Mouse (Mus musculus) myocyte (in vitro differentiated cells): ENCODE measurements at regions not wholly inside any gene's neighbourhood (a gene's known extent, or its start where the extent isn't known, plus 50 kb on each side); places are given as distances from the start of the nearest gene placed in this dataset.
A peak's percentile ranks its signal among the peaks of the same experiment; 100 is the strongest.

Experiments used
- H3K27me3 ChIP-seq: one replicate; pipeline ENCODE4 v1.6.1; 2011; ENCODE audit not compliant: control insufficient read depth, insufficient read depth, insufficient read length
- H3K36me3 ChIP-seq: one replicate; pipeline ENCODE4 v1.6.1; 2011; ENCODE audit not compliant: control insufficient read depth, insufficient read depth
- H3K4me2 ChIP-seq: one replicate; pipeline ENCODE4 v1.6.1; 2011; ENCODE audit warnings: low read depth, control low read depth
- H3K4me3 ChIP-seq: one replicate; pipeline ENCODE4 v1.5.1; 2011; ENCODE audit warnings: mild to moderate bottlenecking, control low read depth, moderate library complexity
- H3K79me2 ChIP-seq: one replicate; pipeline ENCODE4 v1.6.1; 2011; ENCODE audit not compliant: control insufficient read depth, insufficient read depth
- H3ac ChIP-seq: one replicate; pipeline ENCODE4 v1.6.1; 2011; ENCODE audit not compliant: control insufficient read depth, insufficient read length
- CEBPB ChIP-seq: IDR thresholded peaks from 2 replicates; pipeline ENCODE4 v1.6.1; 2011; ENCODE audit warnings: mild to moderate bottlenecking, moderate library complexity; ENCODE audit not compliant: poor library complexity, insufficient read depth, severe bottlenecking
- E2F4 ChIP-seq: IDR thresholded peaks from one replicate; pipeline ENCODE4 v1.6.1; 2011; ENCODE audit warnings: mild to moderate bottlenecking, control low read depth, moderate library complexity; ENCODE audit not compliant: insufficient read depth
- MAX ChIP-seq: IDR thresholded peaks from one replicate; pipeline ENCODE4 v1.6.1; 2011; ENCODE audit warnings: low read depth, mild to moderate bottlenecking, control low read depth
- MYOD1 ChIP-seq, 3 experiments: IDR thresholded peaks; one replicate each; pipeline ENCODE4 v1.6.1; 2011; ENCODE audit warnings: control low read depth in 2 of 3, low read depth in 2 of 3, mild to moderate bottlenecking in 2 of 3, moderate library complexity in 1 of 3; ENCODE audit not compliant: insufficient read length in 2 of 3, control insufficient read depth in 1 of 3
- MYOG ChIP-seq, 3 experiments: IDR thresholded peaks; one replicate each; pipeline ENCODE4 v1.6.1; 2011; ENCODE audit warnings: control low read depth in 2 of 3, low read depth in 2 of 3, mild to moderate bottlenecking in 2 of 3; ENCODE audit not compliant: insufficient read length in 2 of 3, control insufficient read depth in 1 of 3, insufficient read depth in 1 of 3
- POLR2A ChIP-seq: IDR thresholded peaks from one replicate; pipeline ENCODE4 v1.6.1; 2011; ENCODE audit warnings: low read depth, mild to moderate bottlenecking, control low read depth, moderate library complexity; ENCODE audit not compliant: insufficient read length
- POLR2AphosphoS2 ChIP-seq: IDR thresholded peaks from one replicate; pipeline ENCODE4 v1.6.1; 2011; ENCODE audit warnings: low read depth, control low read depth; ENCODE audit not compliant: insufficient read length
- REST ChIP-seq: IDR thresholded peaks from one replicate; pipeline ENCODE4 v1.6.1; 2011; ENCODE audit warnings: mild to moderate bottlenecking, control low read depth, moderate library complexity; ENCODE audit not compliant: insufficient read depth, insufficient read length
- SRF ChIP-seq: IDR thresholded peaks from one replicate; pipeline ENCODE4 v1.6.1; 2011; ENCODE audit warnings: low read depth; ENCODE audit not compliant: control insufficient read depth, insufficient read length
- TCF12 ChIP-seq: IDR thresholded peaks from one replicate; pipeline ENCODE4 v1.6.1; 2011; ENCODE audit warnings: mild to moderate bottlenecking, control low read depth; ENCODE audit not compliant: poor library complexity, insufficient read depth, severe bottlenecking
- TCF3 ChIP-seq: IDR thresholded peaks from one replicate; pipeline ENCODE4 v1.6.1; 2011; ENCODE audit warnings: low read depth, control low read depth; ENCODE audit not compliant: insufficient read length
- USF1 ChIP-seq: IDR thresholded peaks from one replicate; pipeline ENCODE4 v1.6.1; 2011; ENCODE audit warnings: low read depth, mild to moderate bottlenecking, control low read depth, moderate library complexity

DNA sequence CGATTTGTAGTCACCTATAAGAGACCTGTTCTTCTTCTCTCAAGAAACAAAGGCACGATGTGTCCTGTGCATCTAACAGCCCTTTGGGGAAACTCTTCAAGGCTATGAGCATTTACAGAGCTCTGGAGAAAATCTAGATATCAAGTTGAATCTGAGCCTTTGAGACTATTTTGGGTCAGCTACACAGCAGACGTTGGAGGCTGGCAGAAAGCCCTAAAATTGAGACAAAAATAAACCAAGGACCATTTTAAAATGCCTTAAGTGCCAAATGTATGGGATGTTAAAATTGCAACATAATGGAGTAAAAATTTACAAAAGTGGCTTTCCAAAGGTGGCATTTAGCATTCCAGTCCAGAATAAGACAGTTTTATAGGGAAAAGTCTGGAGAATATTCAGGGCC, 187.1 kb downstream of the Tle1 start:
- no peak overlapping the region for H3K4me2 ChIP-seq
- no peak for TF ChIP-seq SRF
- no peak for TF ChIP-seq CEBPB
- no peak for TF ChIP-seq MAX
- no peak for TF ChIP-seq POLR2A
- no peak for TF ChIP-seq TCF12
- no peak for TF ChIP-seq POLR2AphosphoS2
- TF ChIP-seq E2F4: no peak
- TF ChIP-seq TCF3: no peak
- no peak overlapping the region for H3ac ChIP-seq
- H3K36me3 ChIP-seq: no peaks in the 10 kb centered on the region
- H3K4me3 ChIP-seq: no peak overlapping the region
- H3K27me3 ChIP-seq: no peaks in the 10 kb centered on the region
- no peaks in the 10 kb centered on the region for H3K79me2 ChIP-seq

GRCm38 (mm10) chr4:72010316-72010715, 190.4 kb downstream of the Tle1 start:
- Histone ChIP-seq H3K27me3 (no peaks in the 10 kb centered on the region), H3ac (no peak overlapping the region), H3K79me2 (no peaks in the 10 kb centered on the region), H3K4me3 (no peak overlapping the region), H3K4me2 (no peak overlapping the region), H3K36me3 (no peaks in the 10 kb centered on the region)
- TF ChIP-seq MAX (no peak), CEBPB (no peak), TCF12 (no peak), REST (no peak), E2F4 (no peak), MYOG (IDR thresholded peaks at IDR 0.05; ENCODE audit: control insufficient read depth in 1 of 3, insufficient read depth in 1 of 3, insufficient read length in 2 of 3, low read depth in 2 of 3) (no peak), SRF (no peak), POLR2A (no peak), USF1 (no peak), MYOD1 (IDR thresholded peaks at IDR 0.05; ENCODE audit: control insufficient read depth in 1 of 3, insufficient read length in 2 of 3, low read depth in 2 of 3) (no peak), TCF3 (no peak), POLR2AphosphoS2 (no peak)

DNA sequence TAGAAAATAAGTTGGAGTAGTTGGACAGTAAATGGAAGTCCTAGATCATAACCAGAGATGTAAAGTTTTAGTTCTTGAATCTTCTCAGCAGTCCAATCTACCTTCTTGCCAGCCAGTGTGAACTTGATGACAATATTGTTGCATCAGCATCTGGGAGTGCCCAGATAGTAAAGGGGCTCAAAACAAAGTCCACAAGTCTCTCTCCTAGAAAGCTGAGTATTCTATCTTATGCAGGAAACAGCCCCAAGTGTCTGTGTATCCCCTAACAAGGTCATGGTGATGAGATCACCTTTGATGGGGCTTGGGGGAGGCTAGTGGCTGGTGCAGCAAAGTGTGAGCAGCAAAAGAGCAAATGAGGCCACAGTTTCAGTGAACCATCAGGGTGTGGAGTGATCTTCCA, 194.8 kb downstream of the Tle1 start:
- TF ChIP-seq E2F4: no peak
- TF ChIP-seq MAX: no peak
- TF ChIP-seq USF1: no peak
- no peak for TF ChIP-seq REST
- no peak for TF ChIP-seq POLR2AphosphoS2
- no peak for TF ChIP-seq TCF3
- no peak for TF ChIP-seq MYOG (IDR thresholded peaks at IDR 0.05; ENCODE audit: control insufficient read depth in 1 of 3, insufficient read depth in 1 of 3, insufficient read length in 2 of 3, low read depth in 2 of 3)
- no peak for TF ChIP-seq POLR2A
- H3K36me3 ChIP-seq: no peaks in the 10 kb centered on the region
- no peaks in the 10 kb centered on the region for H3K79me2 ChIP-seq

DNA sequence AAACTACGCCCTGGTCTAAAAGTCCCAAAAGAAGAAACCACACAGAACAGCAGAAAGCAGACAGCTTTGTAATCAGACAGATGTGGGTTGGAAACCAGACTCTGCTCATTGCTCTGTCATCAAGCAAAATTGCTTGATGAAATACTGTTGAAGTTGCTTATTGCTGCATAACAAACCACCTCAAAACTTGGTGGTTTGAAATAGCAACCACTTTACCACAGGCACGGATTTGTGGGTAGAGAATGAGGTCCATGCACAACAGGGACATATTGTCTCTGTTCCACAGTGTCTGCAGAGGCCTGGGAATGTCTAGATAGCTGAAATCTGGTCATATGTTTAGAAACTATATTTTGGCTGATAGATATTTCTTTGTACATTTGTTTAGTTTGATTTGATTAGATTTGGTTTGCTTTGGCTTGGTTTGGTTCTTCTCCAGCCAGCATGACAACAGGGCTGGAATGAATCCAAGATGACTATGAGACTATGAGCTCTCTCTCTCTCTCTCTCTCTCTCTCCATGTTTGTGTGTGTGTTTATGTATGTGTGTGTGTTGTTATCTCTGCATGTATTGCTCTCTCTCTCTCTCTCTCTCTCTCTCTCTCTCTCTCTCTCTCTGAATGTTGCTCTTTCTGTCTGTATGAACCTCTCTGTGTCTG, 199.4 kb downstream of the Tle1 start:
- no peaks in the 10 kb centered on the region for H3K27me3 ChIP-seq
- H3K4me2 ChIP-seq: no peak overlapping the region
- H3K79me2 ChIP-seq: no peaks in the 10 kb centered on the region
- H3K36me3 ChIP-seq: no peaks in the 10 kb centered on the region
- no peak overlapping the region for H3K4me3 ChIP-seq
- H3ac ChIP-seq: no peak overlapping the region
- TF ChIP-seq MAX (no peak), CEBPB (peak; percentile 68; the same call in 1 of the 2 replicates)

More for the DNA sequence above, 194.8 kb downstream of the Tle1 start:
- H3K4me3 ChIP-seq: no peak overlapping the region
- H3ac ChIP-seq: no peak overlapping the region
- H3K27me3 ChIP-seq: no peaks in the 10 kb centered on the region
- H3K4me2 ChIP-seq: no peak overlapping the region

GRCm38 (mm10) chr4:71968701-71969100, 210.9 kb upstream of the Gm11232 start:
- 0 out of 2 replicates have a peak, but pooled peaks have one; percentile 9 for TF ChIP-seq CEBPB
- TF ChIP-seq TCF12: peak; percentile 55
- no peak for TF ChIP-seq USF1
- no peak for TF ChIP-seq E2F4
- no peak for TF ChIP-seq POLR2A
- no peak for TF ChIP-seq TCF3
- peak in 1 of 3 experiments; percentile 62 for TF ChIP-seq MYOG (IDR thresholded peaks at IDR 0.05; ENCODE audit: control insufficient read depth in 1 of 3, insufficient read depth in 1 of 3, insufficient read length in 2 of 3, low read depth in 2 of 3)
- peak; percentile 63 to 77 (median 71) for TF ChIP-seq MYOD1 (IDR thresholded peaks at IDR 0.05; ENCODE audit: control insufficient read depth in 1 of 3, insufficient read length in 2 of 3, low read depth in 2 of 3)
- no peak for TF ChIP-seq POLR2AphosphoS2
- H3K36me3 ChIP-seq: no peaks in the 10 kb centered on the region
- H3K4me3 ChIP-seq: no peak overlapping the region
- H3K4me2 ChIP-seq: no peak overlapping the region
- no peaks in the 10 kb centered on the region for H3K27me3 ChIP-seq
- H3ac ChIP-seq: no peak overlapping the region
- H3K79me2 ChIP-seq: no peaks in the 10 kb centered on the region
